Mouse (Mus musculus) granulocyte monocyte progenitor cell, adult 5-6 weeks (primary cell): ENCODE measurements around the gene Mis18a. TPM values are rescaled to one million over a fixed set of nuclear protein-coding genes. Genes with fewer than 3 reads are reported as not detected.

Experiments
- ATAC-seq: replicated peaks from 2 replicates; pipeline ENCODE4 v1.8.0; 2016; ENCODE audit warnings: mild to moderate bottlenecking, moderate TSS enrichment, inconsistent platforms; ENCODE audit not compliant: poor library complexity, severe bottlenecking
- total RNA-seq, 2 experiments: library from RNA; stranded (forward) in 1 of 2; stranded (reverse) in 1 of 2; fragments of 200-712, 200-1000 nt in 1 of 2; fragments of >200 nt in 1 of 2; fragmentation: Nextera tagmentation in 1 of 2; gene quantifications; 2 replicates each; pipeline ENCODE4 v1.2.3; 2014 to 2017

The Mis18a gene
- total RNA-seq, 2 experiments from 2014 or later = 38.0 to 47.2 TPM

DNA sequence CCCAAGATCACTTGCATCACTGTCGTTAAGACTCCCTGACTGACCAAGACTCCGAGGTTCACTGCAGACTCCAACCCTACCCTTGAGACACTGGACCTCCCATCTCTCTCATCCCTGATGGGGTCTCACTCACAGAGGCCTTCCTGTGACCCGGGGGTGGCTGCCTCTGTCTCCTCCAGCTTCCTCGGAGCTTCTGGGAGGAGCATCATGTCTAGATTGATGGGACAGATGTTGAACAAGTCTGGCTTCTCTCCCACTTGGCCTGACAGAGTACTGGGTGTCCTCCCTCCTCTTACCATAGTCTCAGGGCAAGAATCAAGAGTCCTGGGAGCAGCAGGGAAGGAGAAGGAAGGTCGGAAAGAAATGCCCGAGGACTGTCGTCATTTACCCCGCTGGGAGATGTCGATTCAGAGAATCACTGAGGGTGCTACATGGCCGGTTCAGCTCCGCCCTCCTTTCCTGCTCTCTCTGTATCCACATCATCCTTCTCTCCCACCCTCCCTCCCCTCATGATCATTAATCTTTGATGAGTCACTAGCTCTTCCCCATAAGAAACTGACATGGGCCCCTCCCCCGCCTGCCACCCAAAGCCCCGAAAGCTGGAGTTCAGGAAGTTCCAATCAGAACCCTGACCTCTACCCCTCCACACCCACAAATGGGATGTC, 22.9 kb downstream of the Mis18a start:
- no peak for ATAC-seq

DNA sequence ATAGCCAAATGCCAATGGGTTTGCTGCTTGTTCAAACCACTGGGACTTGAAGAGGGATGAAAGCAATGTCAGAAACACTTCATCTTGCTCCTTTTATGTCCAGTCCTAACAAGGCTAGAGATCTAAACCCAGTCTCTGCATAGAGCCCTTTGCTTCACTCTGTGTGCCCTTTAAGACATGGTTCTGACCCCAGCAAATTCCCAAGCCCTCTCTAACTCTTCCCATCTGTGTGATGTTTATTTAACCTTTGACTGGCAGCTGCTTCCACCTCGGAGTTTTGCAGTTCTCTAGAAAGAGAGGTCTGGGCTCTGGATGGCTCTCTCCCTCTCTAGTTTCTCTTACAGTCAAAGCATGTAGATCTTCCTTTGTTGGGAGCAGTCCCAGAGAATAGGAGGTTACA, 23.6 kb downstream of the Mis18a start:
- ATAC-seq = no peak

DNA sequence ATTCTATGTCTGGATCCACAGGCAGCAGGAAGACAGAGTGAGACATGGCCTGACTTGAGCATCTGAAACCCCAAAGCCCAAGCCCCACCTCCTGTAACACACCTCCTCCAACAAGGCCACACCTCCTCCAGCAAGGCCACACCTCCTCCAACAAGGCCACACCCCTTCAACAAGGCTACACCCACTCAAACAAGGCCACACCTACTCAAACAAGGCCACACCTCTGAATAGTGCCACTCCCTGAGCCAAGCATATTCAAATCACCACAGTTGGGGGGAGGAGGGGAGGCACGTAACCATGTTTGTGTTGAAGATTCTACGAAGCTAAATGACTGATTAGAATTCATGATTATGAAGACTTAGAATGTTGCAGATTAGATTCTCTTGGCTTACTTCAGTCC, 25.7 kb downstream of the Mis18a start:
- no peak for ATAC-seq

DNA sequence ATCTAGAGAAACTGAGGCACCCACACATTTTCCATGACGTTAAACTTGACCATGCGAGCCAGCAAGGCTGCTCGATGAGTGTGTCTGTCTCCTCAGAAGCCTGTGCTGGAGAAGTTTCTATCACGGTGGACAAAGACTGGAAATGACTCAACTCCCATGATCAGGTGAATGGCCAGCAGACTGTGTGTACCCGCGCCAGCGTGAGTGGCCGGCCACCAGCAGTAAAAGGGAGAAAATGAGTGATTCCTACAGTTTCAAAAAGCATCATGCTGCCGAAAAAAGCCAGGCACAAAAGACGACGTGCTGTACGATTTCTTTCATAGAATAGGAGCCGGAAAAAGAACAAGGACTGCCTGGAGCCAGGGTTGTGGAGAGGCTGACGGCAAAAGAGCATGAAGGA, 27.8 kb downstream of the Mis18a start:
- no peak for ATAC-seq

DNA sequence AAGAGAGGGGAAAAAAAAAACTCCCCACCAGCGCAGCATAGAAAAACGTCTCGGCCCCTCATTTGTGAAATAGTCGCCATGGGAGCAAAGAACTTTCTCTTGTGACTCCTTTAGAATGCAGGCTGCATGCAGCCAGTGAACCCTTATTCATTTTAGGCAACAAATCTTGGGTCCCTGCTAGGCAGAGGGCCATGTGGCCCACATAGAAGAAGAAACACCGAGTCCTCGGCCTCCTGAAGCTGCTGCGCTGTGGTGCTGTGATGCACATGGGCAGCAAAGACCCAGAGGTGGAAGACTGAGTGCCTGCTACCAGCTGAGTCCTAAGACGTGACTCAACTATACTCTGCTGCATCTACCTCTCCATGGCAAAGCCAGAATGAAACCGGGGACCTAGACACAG, 30.9 kb downstream of the Mis18a start:
- no peak for ATAC-seq

DNA sequence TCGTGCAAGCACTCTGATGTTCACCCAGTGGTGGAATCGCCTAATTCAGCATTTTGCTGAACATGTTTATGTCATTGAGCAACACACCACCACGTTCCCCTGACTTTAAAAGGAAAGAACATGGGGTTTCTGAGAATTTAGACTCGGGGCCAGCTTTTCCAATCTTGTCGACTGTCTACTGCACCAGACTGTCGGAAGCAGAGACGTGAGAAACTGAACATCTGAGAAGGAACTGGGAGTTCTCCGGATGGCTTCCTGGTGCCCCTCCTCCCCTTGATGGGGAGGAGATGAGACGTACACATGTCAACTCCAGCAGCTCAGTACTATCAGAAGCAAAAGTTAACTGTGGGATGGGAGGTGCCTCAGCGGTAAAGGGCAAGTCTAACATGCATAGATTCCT, 32.1 kb downstream of the Mis18a start:
- ATAC-seq = no peak

DNA sequence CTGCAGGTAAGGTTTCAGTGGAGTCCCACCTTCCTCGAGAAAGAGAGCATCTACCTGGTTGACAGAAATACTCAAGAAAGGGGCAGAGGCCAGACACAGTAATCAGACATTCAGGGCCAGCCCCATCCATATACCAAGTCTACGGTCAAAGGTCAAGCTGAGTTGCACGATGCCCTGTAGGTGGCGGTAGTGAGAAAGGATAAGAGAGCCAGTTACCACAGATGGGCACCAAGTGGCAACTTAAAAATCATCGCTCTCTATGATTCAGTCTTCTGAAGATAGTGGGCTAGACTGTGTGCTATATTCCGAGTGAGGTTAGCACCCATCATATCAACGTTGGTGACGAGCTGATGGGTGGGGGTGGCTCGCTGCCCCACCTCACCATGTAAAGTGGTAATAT, 32.5 kb downstream of the Mis18a start:
- peak; percentile 87 for ATAC-seq

DNA sequence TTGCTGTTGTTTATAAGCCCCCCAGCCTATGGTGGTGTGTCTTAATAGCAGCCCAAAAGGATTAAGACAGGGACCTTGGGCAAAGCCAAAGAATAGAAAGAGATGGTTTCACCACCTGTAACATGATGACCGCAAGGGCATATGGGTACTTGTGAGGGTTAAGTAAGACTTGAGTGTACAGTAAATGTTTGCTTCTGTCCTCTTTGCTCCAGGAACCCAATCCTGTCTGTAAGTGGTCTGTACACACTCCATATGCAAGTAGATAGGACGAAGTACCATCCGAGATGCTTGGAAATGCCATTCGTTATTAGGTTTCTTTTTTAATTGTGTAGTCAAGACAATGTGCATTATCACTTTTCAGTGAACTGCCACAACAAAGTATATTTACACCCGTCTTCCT, 33.6 kb downstream of the Mis18a start:
- no peak for ATAC-seq

DNA sequence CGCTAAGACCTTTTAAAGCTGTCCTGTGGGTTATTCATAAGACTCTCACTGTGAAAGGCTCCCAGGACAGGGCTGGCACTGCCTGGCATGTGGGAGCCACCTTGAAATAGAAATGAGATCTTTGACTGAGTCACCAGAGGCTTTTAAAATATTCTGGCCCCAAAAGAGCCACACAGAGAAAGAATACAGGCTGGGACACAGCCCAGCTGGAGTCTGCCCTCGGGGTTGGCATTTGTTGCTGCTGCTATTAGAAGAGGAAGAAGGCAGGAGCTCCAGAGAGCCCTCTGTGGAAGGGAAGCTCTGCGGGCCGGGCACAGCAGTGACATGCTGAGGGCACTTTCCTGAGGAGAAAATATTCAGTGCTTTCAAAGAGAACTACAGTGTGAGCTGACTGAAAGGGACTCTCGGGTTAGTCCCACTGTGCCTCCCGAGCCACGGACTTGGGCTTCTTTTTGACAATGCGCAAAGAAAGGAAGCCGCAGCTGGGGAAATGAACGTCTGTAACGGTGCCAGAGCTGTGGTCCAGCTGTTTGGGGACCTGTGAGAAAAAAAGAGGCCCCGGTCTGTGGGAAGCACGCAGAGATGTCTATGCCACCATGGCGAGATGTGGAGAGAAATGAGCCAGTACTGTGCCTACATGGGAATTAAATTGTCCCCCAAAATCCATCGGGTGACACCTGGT, 34.4 kb downstream of the Mis18a start:
- no peak for ATAC-seq

DNA sequence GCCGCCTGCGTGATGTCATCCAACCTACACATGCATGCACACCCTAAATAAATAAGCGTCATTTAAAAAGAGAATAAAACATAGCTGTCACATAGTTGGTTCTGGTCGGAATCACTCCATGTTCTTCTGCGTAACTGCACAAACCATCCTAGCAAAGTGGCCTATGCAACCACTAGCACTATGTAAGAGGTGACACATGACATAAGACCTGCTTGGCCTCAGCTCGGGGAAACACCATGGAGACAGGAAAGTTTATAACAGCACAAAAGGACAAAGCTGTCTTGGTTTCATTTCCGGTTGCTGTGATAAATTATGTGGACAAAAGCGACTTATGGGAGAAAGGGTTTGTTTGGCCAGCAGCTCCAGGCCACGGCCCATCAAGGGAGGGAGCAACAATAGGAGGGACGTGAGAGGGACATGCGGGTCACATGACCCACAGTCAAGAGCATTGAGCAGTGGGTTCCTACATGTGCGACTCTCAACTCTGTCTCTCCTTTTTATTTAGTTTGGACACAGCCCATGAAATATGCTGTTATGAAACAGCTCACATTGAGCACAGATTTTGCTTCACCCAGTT, 39.4 kb downstream of the Mis18a start:
- no peak for ATAC-seq

DNA sequence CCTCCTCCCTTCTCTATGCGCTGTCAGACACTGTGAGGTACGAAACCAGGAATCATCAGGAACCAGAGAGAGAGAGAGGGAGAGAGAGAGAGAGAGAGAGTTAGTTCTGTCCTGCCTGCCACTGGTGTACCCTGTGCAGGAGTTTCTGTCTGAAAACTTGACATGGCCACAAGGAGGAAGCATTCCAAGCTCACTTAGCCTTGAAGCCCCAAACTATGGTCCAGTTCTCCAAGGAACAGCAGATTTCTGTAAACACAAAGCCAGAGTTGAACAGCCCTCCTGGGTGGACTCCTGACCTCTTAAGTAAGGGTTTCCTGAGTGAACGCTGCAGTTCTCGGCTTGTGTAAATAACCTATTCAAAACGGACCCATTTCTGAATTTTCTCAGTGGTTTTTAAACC, 40.2 kb downstream of the Mis18a start:
- no peak for ATAC-seq

DNA sequence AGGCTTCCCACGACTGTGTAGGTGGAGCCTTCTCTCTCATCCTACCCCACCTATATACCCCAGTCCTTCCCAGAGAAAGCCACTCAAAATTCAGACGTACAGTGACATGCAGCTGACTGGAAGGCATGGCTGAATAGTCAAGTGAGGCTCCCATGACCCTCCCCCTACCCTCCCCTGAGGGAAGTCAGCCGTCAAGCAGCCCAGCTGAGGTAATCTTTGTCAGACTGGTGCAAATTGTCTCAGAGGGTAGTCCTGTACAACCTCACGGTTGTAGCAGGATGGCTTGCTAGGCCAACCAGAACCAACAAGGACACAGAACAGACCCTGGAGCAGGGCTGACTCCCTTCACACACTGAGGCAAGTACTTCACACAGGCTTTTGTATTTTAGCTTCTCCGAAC, 43.1 kb downstream of the Mis18a start:
- no peak for ATAC-seq

DNA sequence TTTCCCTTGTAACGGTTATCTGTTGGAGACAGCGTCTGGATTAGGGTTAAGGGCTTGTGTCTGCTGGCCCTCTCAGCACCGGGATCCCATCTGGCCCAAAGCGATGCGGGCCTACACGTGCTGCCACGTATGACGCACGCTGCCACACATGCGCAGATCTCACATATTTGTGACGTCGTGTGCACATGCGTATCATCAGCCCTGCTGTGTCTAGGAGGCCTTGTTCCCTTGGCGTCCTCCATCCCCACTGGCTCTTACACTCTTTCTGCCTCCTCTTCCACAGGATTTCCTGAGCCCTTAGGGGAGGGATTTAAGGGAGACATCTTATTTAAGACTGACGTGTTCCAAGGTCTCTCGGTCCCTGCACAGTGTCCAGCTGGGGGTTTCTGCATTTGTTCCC, 47.2 kb downstream of the Mis18a start:
- ATAC-seq = no peak

DNA sequence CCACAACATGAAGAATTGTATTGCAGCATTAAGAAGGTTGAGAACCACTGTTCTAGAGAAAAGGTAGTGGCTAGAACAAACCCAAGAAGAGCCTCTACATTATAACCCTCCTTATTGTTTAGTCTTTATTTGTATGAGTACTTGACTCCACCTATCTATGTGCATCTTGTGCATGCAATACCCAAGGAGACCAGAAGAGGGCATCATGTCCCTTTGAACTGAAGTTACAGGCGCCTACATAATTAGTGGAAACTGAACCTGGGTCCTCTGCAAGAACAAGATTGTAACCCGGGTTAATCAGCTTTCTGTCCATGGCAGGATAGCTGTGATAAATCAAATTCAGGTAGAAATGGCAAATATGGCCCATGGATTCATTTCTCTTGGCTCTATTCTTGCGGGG, 48.4 kb downstream of the Mis18a start:
- no peak for ATAC-seq

DNA sequence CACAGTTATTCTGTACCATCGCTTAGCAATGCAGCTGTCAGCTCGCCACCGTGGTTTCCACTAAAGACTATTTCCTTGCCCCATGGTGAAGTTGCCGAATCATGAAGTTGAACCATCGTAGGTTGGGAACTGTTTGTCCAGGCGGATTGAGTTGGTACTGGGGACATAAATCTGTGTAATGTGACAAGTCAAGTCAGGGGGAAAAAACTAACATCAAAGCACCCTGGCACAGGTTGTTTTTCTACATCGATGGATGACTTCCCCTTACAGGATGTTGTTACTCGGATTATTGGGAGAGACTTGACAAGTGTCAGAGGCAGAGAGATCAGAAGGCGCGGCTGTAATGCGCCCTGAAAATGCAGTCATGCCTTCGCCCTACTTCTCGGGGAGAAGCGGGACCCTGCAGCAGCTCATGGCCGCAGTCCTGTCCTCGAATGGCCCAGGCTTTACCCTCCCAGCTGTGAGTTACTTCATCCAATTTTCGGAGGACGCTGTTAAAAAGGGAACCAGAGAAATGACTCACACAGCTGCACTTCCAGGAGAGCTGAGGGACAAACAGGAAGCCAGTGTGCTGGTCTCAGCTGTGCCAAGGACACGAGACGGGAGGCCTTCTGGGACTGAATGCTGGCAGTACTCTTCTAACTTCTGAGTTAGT, 50.2 kb downstream of the Mis18a start:
- ATAC-seq = peak; percentile 97

DNA sequence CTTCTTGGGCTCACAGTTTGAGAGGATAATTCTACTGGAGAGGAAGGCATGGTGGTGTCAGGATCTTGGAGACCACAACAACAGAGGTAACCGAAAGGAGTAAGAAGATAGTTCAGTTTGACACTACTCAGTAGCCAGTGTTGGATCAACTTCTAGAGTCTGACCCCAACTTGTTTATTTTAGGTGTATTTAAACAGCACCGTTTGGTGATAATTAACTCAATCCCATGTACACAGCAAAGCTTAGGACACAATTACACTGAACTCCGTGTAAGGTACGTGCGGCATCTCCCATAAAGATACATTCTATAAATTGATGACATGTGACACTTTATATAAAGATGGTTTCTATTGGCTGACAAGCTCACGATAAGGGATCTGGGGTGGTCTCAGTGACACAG, 52.6 kb downstream of the Mis18a start:
- ATAC-seq = no peak

DNA sequence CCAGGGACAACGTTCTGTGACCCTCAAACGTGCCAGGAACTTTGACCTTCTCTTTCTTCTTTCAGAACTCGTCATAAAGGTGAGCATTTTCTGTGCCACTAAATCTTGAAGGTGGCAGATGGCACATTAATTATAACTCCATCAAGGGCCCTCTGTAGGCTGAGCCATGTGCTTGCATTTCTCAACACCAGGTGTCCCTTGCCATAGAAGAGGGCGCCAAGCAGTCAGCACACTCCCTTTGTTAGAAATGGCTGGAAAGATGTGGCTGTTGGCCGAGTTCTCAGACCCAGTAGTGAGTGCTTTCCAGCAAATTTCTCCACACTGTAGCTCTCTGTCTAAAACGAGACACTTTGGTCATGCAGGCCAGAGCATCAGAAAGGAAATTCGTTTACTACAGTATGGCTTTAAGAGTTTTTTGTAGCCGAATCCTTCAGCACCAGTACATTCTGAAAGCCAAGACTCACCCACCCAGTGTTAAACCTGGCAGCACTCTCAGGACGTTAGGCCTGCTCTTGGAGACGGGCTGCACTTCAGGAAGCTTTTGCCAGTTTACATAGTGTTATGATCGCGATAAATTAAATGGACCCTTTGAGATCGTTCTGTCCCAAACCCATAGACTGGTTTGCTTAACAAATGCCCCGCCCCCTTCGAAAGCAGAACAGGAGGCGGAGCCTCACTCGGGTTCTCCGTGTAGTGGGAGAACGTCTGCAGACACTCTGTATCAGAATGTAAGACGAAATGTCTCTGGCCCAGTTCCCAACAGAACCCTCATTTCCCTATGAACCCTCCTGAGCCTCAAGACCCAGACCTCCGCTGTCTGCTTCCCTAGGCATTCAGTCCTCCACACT, 53.5 kb downstream of the Mis18a start:
- no peak for ATAC-seq
